Mouse (Mus musculus) liver, adult 2 months (tissue): ENCODE measurements around the gene AY358078. TPM values are rescaled to one million over a fixed set of nuclear protein-coding genes. Genes with fewer than 3 reads are reported as not detected.
"Not testable (repeated sequence)": the region's sequence is repeated elsewhere in the genome, so short reads cannot be mapped to it uniquely, and the experiment has no call there.

Source experiments
- DNase-seq: peaks from one replicate; pipeline ENCODE4 v3.0.0-alpha.2; 2011; ENCODE audit warnings: low read depth, low spot score; ENCODE audit errors: extremely low read depth
- H3K27ac ChIP-seq: fragments of 200-500 bp; replicated peaks from 2 replicates; pipeline ENCODE4 v1.5.1; 2012; ENCODE audit warnings: low read depth, mild to moderate bottlenecking, control low read depth, inconsistent platforms, low read length; ENCODE audit not compliant: insufficient read depth
- H3K27me3 ChIP-seq: fragments of 200-500 bp; 2 replicates; pipeline ENCODE4 v1.6.1; 2012; ENCODE audit warnings: mild to moderate bottlenecking, moderate library complexity, low read length, inconsistent platforms; ENCODE audit not compliant: control insufficient read depth, insufficient read depth
- H3K36me3 ChIP-seq: fragments of 200-500 bp; 2 replicates; pipeline ENCODE4 v1.6.1; 2012; ENCODE audit warnings: low read length, inconsistent platforms; ENCODE audit not compliant: control insufficient read depth, insufficient read depth
- H3K4me1 ChIP-seq: fragments of 200-500 bp; 2 replicates; pipeline ENCODE4 v1.6.1; 2011; ENCODE audit warnings: low read length; ENCODE audit not compliant: control insufficient read depth, insufficient read depth
- H3K4me3 ChIP-seq: fragments of 200-500 bp; 2 replicates; pipeline ENCODE4 v1.5.1; 2011; ENCODE audit warnings: low read depth, mild to moderate bottlenecking, control low read depth, low read length, moderate library complexity; ENCODE audit not compliant: insufficient read depth
- H3K79me2 ChIP-seq: fragments of 200-500 bp; 2 replicates; pipeline ENCODE4 v1.6.1; 2012; ENCODE audit warnings: inconsistent platforms, mild to moderate bottlenecking, low read length, moderate library complexity; ENCODE audit not compliant: control insufficient read depth, insufficient read depth
- H3K9ac ChIP-seq: fragments of 200-500 bp; 2 replicates; pipeline ENCODE4 v1.6.1; 2012; ENCODE audit warnings: low read depth, mild to moderate bottlenecking, control low read depth, inconsistent platforms, low read length
- CTCF ChIP-seq: fragments of 200-500 bp; IDR thresholded peaks from 2 replicates; pipeline ENCODE4 v1.5.1; 2011; ENCODE audit warnings: low read depth, low read length, control low read depth
- POLR2A ChIP-seq: fragments of 200-500 bp; IDR thresholded peaks from 2 replicates; pipeline ENCODE4 v1.6.1; 2011; ENCODE audit warnings: low read length, control low read depth; ENCODE audit not compliant: insufficient read depth; ENCODE audit errors: extremely low read depth
- WGBS: fragments of 180-500 bp; shearing (Covaris S2); methylation state at CpG from one replicate; pipeline ENCODE4 v1.1.7; 2018; 5-methylcytosine and 5-hydroxymethylcytosine counted together
- polyA plus RNA-seq: library from polyadenylated mRNA; depleted of rRNA; stranded (reverse); fragments of >200 nt; gene quantifications from 2 replicates; pipeline ENCODE4 v1.2.3, GENCODE M21; 2012; rRNA removed
- total RNA-seq: library from RNA; depleted of rRNA; stranded (reverse); fragments of >200 nt; gene quantifications from 2 replicates; pipeline ENCODE4 v1.2.3, GENCODE M21; 2014; rRNA removed

AY358078 gene
- total and polyA plus RNA-seq, 2 experiments, result not detected

DNA sequence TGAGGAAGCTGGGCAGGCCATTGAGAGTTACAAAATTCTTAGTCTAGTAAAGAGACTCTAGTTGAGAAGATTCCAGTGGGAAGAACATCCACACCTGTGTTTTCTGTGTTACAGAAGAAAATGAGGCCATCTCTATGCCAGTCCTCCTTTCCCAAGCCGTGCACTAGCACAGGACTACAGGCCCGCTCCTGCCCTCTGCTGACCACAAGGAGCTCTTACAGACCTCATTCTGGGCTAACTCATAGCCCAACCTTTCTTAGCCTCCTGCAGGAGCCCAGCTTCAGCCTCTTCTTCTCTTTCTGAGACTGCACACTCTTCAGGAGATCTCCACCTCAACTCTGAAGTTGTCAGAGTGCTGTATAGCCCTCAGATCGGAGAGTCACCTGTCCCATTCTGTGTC, 51.2 kb downstream of the AY358078 start:
- not testable (repeated sequence) for H3K79me2 ChIP-seq, H3K27me3 ChIP-seq, H3K4me3 ChIP-seq, H3K36me3 ChIP-seq, DNase-seq, H3K27ac ChIP-seq, H3K4me1 ChIP-seq, H3K9ac ChIP-seq
- peak; percentile 41 for TF ChIP-seq CTCF
- 35% methylated on average over 3 of the region's 3 CpGs for WGBS

- TF ChIP-seq POLR2A (no peak), CTCF (no peak)
- Histone ChIP-seq H3K4me3 (no peak within 1 kb of the TSS), H3K36me3 (no peaks in the 10 kb centered on the region), H3K27me3 (no peaks in the 10 kb centered on the region), H3K9ac (no peak within 1 kb of the TSS), H3K27ac (no peak within 1 kb of the TSS), H3K4me1 (no peaks in the 10 kb centered on the region), H3K79me2 (no peaks in the 10 kb centered on the region)
- no peak for DNase-seq
Observed at GRCm38 (mm10) chr14:51853399-51853798, 53.6 kb downstream of the AY358078 start, which contains the start of gene Ear6. TSS of gene Ear6 (plus strand) at chr14:51853699.

DNA sequence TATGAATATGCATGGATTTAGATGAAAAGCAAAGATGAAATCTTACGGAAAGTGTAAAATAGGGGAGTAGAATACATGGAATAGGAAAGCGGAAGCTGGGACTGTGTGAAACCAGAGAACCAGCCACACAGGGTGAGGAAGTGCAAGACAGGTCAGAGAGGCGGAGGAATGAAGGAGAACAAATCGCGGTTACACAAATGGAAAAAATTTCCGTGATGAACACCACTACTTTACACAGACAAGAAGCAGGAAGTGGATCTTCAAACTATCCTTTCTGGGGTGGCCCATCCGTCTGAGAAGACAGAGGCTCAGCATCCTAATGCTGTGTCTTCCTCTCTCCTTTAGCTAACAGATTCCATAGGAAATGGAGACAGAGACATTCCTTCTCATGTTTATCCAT, 55.4 kb downstream of the AY358078 start:
- 69% methylated on average over 7 of the region's 7 CpGs for WGBS
- not testable (repeated sequence) for H3K9ac ChIP-seq, H3K36me3 ChIP-seq, H3K4me3 ChIP-seq, H3K27me3 ChIP-seq, DNase-seq, H3K4me1 ChIP-seq, H3K79me2 ChIP-seq, H3K27ac ChIP-seq

- not testable (repeated sequence) for H3K79me2 ChIP-seq, H3K36me3 ChIP-seq, H3K4me3 ChIP-seq, H3K9ac ChIP-seq, H3K27me3 ChIP-seq, H3K4me1 ChIP-seq, H3K27ac ChIP-seq, DNase-seq
- TF ChIP-seq CTCF, result peak; percentile 65
- WGBS, result 5% methylated on average over 1 of the region's 1 CpGs
Observed at GRCm38 (mm10) chr14:51863603-51864002, 63.8 kb downstream of the AY358078 start.

DNA sequence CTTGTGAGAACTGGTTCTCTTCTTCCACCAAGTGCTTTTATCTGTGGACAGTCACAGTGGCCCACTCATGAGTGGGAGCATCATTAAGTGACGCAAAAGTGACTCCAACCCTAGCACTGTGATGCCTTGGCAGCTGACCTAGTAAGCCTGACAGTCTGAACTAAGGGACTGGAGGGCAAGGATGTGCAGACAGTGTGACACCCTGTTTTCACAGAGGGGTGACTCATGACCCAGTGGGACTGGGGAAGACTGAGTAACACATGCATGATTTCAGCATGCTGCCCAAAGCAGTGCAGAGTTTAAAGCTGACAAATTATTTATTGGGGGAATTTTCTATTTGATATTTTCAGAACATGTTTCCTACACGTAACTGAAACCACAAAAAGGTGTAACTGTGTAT, 70.9 kb downstream of the AY358078 start:
- no peak for TF ChIP-seq CTCF
- TF ChIP-seq POLR2A, result no peak
- H3K36me3 ChIP-seq, result no peaks in the 10 kb centered on the region
- no peak overlapping the region for H3K27ac ChIP-seq
- H3K4me1 ChIP-seq, result peaks cover 3% of the 10 kb centered on the region
- no peaks in the 10 kb centered on the region for H3K27me3 ChIP-seq
- DNase-seq, result peak; percentile 29
- WGBS, result 62% methylated on average over 2 of the region's 2 CpGs
- no peaks in the 10 kb centered on the region for H3K79me2 ChIP-seq
- no peak overlapping the region for H3K9ac ChIP-seq
- H3K4me3 ChIP-seq, result no peak overlapping the region

GRCm38 (mm10) chr14:51871741-51872140, 71.9 kb downstream of the AY358078 start:
- no peak overlapping the region for H3K9ac ChIP-seq
- H3K4me1 ChIP-seq, result peaks cover 3% of the 10 kb centered on the region
- H3K79me2 ChIP-seq, result no peaks in the 10 kb centered on the region
- no peak overlapping the region for H3K27ac ChIP-seq
- no peaks in the 10 kb centered on the region for H3K27me3 ChIP-seq
- H3K36me3 ChIP-seq, result no peaks in the 10 kb centered on the region
- H3K4me3 ChIP-seq, result no peak overlapping the region
- 68% methylated on average over 9 of the region's 9 CpGs for WGBS
- TF ChIP-seq POLR2A (no peak), CTCF (no peak)
- peak; percentile 70 for DNase-seq

Other genes with a start within 250 kb of the AY358078 start
- gene Gm5622, start 247.3 kb upstream of the AY358078 start, total RNA-seq, result 0.07 and 0.18 TPM in 2 replicates
- not detected in 2 replicates for gene Gm5622, start 247.3 kb upstream of the AY358078 start, polyA plus RNA-seq
- not detected in 2 replicates for gene Gm17175, start 226.0 kb upstream of the AY358078 start, total RNA-seq
- not detected in 2 replicates for gene Gm17175, start 226.0 kb upstream of the AY358078 start, polyA plus RNA-seq
- not detected in 2 replicates for gene Gm17174, start 207.9 kb upstream of the AY358078 start, total RNA-seq
- gene Gm17174, start 207.9 kb upstream of the AY358078 start, polyA plus RNA-seq, result not detected in 2 replicates
- not detected in 2 replicates for gene Gm17078, start 188.7 kb upstream of the AY358078 start, total RNA-seq
- not detected in 2 replicates for gene Gm17078, start 188.7 kb upstream of the AY358078 start, polyA plus RNA-seq
- gene Gm4181, start 164.4 kb upstream of the AY358078 start, total RNA-seq, result not detected in 2 replicates
- gene Gm4181, start 164.4 kb upstream of the AY358078 start, polyA plus RNA-seq, result not detected in 2 replicates
- not detected in 2 replicates for gene Gm17079, start 104.6 kb upstream of the AY358078 start, total RNA-seq
- not detected in 2 replicates for gene Gm17079, start 104.6 kb upstream of the AY358078 start, polyA plus RNA-seq
- not detected in 2 replicates for gene Gm5800, start 82.9 kb upstream of the AY358078 start, total RNA-seq
- not detected in 2 replicates for gene Gm5800, start 82.9 kb upstream of the AY358078 start, polyA plus RNA-seq
- not detected in 2 replicates for gene Ang4, start 26.5 kb upstream of the AY358078 start, total RNA-seq
- not detected in 2 replicates for gene Ang4, start 26.5 kb upstream of the AY358078 start, polyA plus RNA-seq
- gene Ear6, start 53.7 kb downstream of the AY358078 start, total RNA-seq, result not detected in 2 replicates
- not detected in 2 replicates for gene Ear6, start 53.7 kb downstream of the AY358078 start, polyA plus RNA-seq
- gene Mettl17, start 84.8 kb downstream of the AY358078 start, total RNA-seq, result 14.0 and 23.2 TPM in 2 replicates
- 18.2 and 21.0 TPM in 2 replicates for gene Mettl17, start 84.8 kb downstream of the AY358078 start, polyA plus RNA-seq
- 0.65 and 1.4 TPM in 2 replicates for gene Slc39a2, start 92.8 kb downstream of the AY358078 start, total RNA-seq
- gene Slc39a2, start 92.8 kb downstream of the AY358078 start, polyA plus RNA-seq, result 1.1 and 1.8 TPM in 2 replicates
- 1,230 and 1,535 TPM in 2 replicates for gene Ndrg2, start 114.1 kb downstream of the AY358078 start, total RNA-seq
- gene Ndrg2, start 114.1 kb downstream of the AY358078 start, polyA plus RNA-seq, result 1,907 and 2,831 TPM in 2 replicates
- gene Tppp2, start 118.4 kb downstream of the AY358078 start, total RNA-seq, result not detected in 2 replicates
- gene Tppp2, start 118.4 kb downstream of the AY358078 start, polyA plus RNA-seq, result not detected in 2 replicates
- gene Rnase13, start 122.7 kb downstream of the AY358078 start, total RNA-seq, result not detected in 2 replicates
- 0.22 and 0.24 TPM in 2 replicates for gene Rnase13, start 122.7 kb downstream of the AY358078 start, polyA plus RNA-seq
- gene Arhgef40, start 184.7 kb downstream of the AY358078 start, total RNA-seq, result 6.1 and 9.5 TPM in 2 replicates
- 12.5 and 16.1 TPM in 2 replicates for gene Arhgef40, start 184.7 kb downstream of the AY358078 start, polyA plus RNA-seq
- not detected in 2 replicates for gene Tmem253, start 215.6 kb downstream of the AY358078 start, total RNA-seq
- 0.11 TPM in 1 of 2 replicates, not detected in the other for gene Tmem253, start 215.6 kb downstream of the AY358078 start, polyA plus RNA-seq
- gene Zfp219, start 220.7 kb downstream of the AY358078 start, total RNA-seq, result 8.9 and 12.6 TPM in 2 replicates
- gene Zfp219, start 220.7 kb downstream of the AY358078 start, polyA plus RNA-seq, result 27.8 and 31.4 TPM in 2 replicates
- gene Olfr221, start 242.4 kb downstream of the AY358078 start, total RNA-seq, result not detected in 2 replicates
- gene Olfr221, start 242.4 kb downstream of the AY358078 start, polyA plus RNA-seq, result not detected in 2 replicates